In genomic region chr9:56041372-56042180, GRCm38 (mm10) we compare ENCODE assay signal across 8 mouse cellular contexts. TPM values are rescaled to one million over a fixed set of nuclear protein-coding genes. Genes with fewer than 3 reads are reported as not detected.
A peak's percentile ranks its signal among the peaks of the same experiment; 100 is the strongest.
DNase-seq lines count a peak whose midpoint lies in the region; ATAC-seq lines count a peak whose summit lies in the region.

TSS of gene Rcn2 (plus strand) at chr9:56041845.

- H3K9ac ChIP-seq in heart, embryonic 14.5 days (ENCODE audit: low read length), result peak within 1 kb of the TSS; percentile 91
- peak within 1 kb of the TSS; percentile 84 for H3K9ac ChIP-seq in liver, embryonic 13.5 days
- H3K9ac ChIP-seq in stomach, embryonic 16.5 days (ENCODE audit: low read length), result peak within 1 kb of the TSS; percentile 97

- H3K36me3 ChIP-seq in heart, embryonic 14.5 days (ENCODE audit: control insufficient read depth, insufficient read depth, low read length), result peaks cover 24% of the 10 kb centered on the region
- H3K36me3 ChIP-seq in liver, embryonic 13.5 days, result peaks cover 3% of the 10 kb centered on the region; the same call in 1 of the 2 replicates
- H3K36me3 ChIP-seq in stomach, embryonic 16.5 days (ENCODE audit: control insufficient read depth, insufficient read depth, low read length), result peaks cover 4% of the 10 kb centered on the region; the same call in 1 of the 2 replicates

- H3K4me2 ChIP-seq in heart, embryonic 14.5 days (ENCODE audit: low read length), result peak within 1 kb of the TSS; percentile 88
- peak within 1 kb of the TSS; percentile 95 for H3K4me2 ChIP-seq in liver, embryonic 13.5 days
- H3K4me2 ChIP-seq in stomach, embryonic 16.5 days (ENCODE audit: low read depth, low read length), result peak within 1 kb of the TSS; percentile 79

- no peaks in the 10 kb centered on the region for H3K27me3 ChIP-seq in heart, embryonic 14.5 days (ENCODE audit: control insufficient read depth, insufficient read depth, low read length)
- no peaks in the 10 kb centered on the region for H3K27me3 ChIP-seq in liver, embryonic 13.5 days
- no peaks in the 10 kb centered on the region for H3K27me3 ChIP-seq in stomach, embryonic 16.5 days (ENCODE audit: control insufficient read depth, insufficient read depth, low read length)

- H3K9me3 ChIP-seq in heart, embryonic 14.5 days (ENCODE audit: control insufficient read depth, low read length), result no peaks in the 10 kb centered on the region
- no peaks in the 10 kb centered on the region for H3K9me3 ChIP-seq in liver, embryonic 13.5 days (replicated peaks)
- no peaks in the 10 kb centered on the region for H3K9me3 ChIP-seq in stomach, embryonic 16.5 days (replicated peaks; ENCODE audit: control insufficient read depth, low read length)

- DNase-seq in c-Kit-negative CD71-positive TER-119-positive erythroid progenitor cells, embryonic 14.5 days (ENCODE audit: low read depth, low spot score), result peak; percentile 83
- DNase-seq in fibroblast of lung, adult 2 months (ENCODE audit: low read depth), result peak; percentile 79
- peak; percentile 96 for DNase-seq in kidney, postnatal 14 days
- DNase-seq in liver, embryonic 13.5 days, result peak; percentile 92
- peak; percentile 97 for DNase-seq in neural tube, embryonic 10.5 days (ENCODE audit: extremely low spot score, low spot score)

- peak within 1 kb of the TSS; percentile 94 for H3K27ac ChIP-seq in heart, embryonic 14.5 days (replicated peaks in 1 of 2; ENCODE audit: control insufficient read depth in 1 of 2, insufficient read depth in 1 of 2, low read depth in 2 of 2, low read length in 2 of 2)
- peak within 1 kb of the TSS; percentile 70 for H3K27ac ChIP-seq in liver, embryonic 13.5 days
- peak within 1 kb of the TSS; percentile 93 for H3K27ac ChIP-seq in stomach, embryonic 16.5 days (ENCODE audit: low read length)

- peak; percentile 99 for ATAC-seq in CD4-positive, CD25-positive, alpha-beta regulatory T cell, adult 4 months
- peak; percentile 100 for ATAC-seq in heart, embryonic 14.5 days (ENCODE audit: insufficient number of reproducible peaks, insufficient read depth, low FRiP score, low read depth)
- peak; percentile 100 for ATAC-seq in liver, embryonic 13.5 days (ENCODE audit: low read depth)
- peak; percentile 100 for ATAC-seq in stomach, embryonic 16.5 days (ENCODE audit: insufficient read depth, low FRiP score)

- under 1% methylated on average over 41 of the region's 49 CpGs for WGBS in heart, embryonic 14.5 days
- WGBS in liver, embryonic 13.5 days (ENCODE audit: insufficient replicate concordance), result under 1% methylated on average over 45 of the region's 49 CpGs
- under 1% methylated on average over 49 of the region's 49 CpGs for WGBS in stomach, embryonic 16.5 days

- H3K4me1 ChIP-seq in heart, embryonic 14.5 days (ENCODE audit: control insufficient read depth in 2 of 2, insufficient read depth in 2 of 2, low read length in 2 of 2), result peaks cover 0 to 18% of the 10 kb centered on the region in 2 experiments; a peak in 2 of 4 replicates
- peaks cover 19% of the 10 kb centered on the region for H3K4me1 ChIP-seq in liver, embryonic 13.5 days (replicated peaks)
- H3K4me1 ChIP-seq in stomach, embryonic 16.5 days (ENCODE audit: control insufficient read depth, insufficient read depth, low read length), result peaks cover 10% of the 10 kb centered on the region

- peak within 1 kb of the TSS; percentile 73 to 82 for H3K4me3 ChIP-seq in heart, embryonic 14.5 days (ENCODE audit: control insufficient read depth in 1 of 2, insufficient read depth in 1 of 2, low read depth in 1 of 2, low read length in 2 of 2)
- peak within 1 kb of the TSS; percentile 76 for H3K4me3 ChIP-seq in liver, embryonic 13.5 days (replicated peaks)
- peak within 1 kb of the TSS; percentile 73 for H3K4me3 ChIP-seq in stomach, embryonic 16.5 days (replicated peaks; ENCODE audit: low read length)

RNA-seq across cellular contexts. Expression of gene Rcn2, which starts in this region (rescaled TPM):
- 10 to 100 TPM; 10.9 to 16.8 TPM for polyA plus RNA-seq in CD4-positive, CD25-positive, alpha-beta regulatory T cell, adult 4 months (2017; shearing (Covaris generic))
- 140 and 146 TPM in 2 replicates for polyA plus RNA-seq in heart, embryonic 14.5 days (2014; fragmentation: Nextera tagmentation; extraction: Ambion mirVana)
- polyA plus RNA-seq in liver, embryonic 13.5 days (2015; fragmentation: Nextera tagmentation; extraction: Ambion mirVana), result 36.7 and 39.9 TPM in 2 replicates
- 158 and 168 TPM in 2 replicates for polyA plus RNA-seq in stomach, embryonic 16.5 days (2015; fragmentation: Nextera tagmentation; extraction: Ambion mirVana)

Comparison
In these comparisons a context has a peak if more than half of its experiments do, and no peak if none do; other contexts are left out.
1. Peak in every context shown above with its lines: DNase-seq, ATAC-seq, H3K4me3 ChIP-seq and H3K27ac ChIP-seq.